ENCODE assay signal across 14 mouse cellular contexts in the genomic region with DNA sequence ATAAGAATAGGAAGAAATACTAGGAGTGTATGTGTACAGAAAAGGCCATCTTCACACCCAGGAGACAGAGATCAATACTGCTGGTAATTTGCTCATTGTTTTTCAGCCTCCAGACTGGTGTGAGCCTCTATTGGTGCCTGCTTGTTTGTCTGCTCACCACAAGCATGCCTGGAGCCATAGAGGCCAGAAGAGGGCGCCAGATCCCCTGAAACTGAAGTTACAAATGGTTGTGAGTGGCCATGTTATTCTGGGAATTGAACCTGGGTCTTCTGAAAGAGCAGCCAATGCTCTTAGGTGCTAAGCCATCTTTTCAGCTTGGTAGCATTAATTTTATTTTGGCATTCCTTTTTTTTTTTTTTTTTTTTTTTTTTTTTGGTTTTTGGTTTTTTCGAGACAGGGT. TPM values are rescaled to one million over a fixed set of nuclear protein-coding genes. Genes with fewer than 3 reads are reported as not detected.
DNase-seq lines count a peak whose midpoint lies in the region; ATAC-seq and TF ChIP-seq lines count a peak whose summit lies in the region.
"Had no signal": no experiment of that assay in that cellular context is flagged by ENCODE, and none has a peak within 500 bp of the region (broad histone marks: within the 10 kb centered on the region; RNA-seq: fewer than 3 reads in every experiment).

No protein-coding gene starts in this region.

- no peak for TF ChIP-seq POLR2A in CH12.LX (IDR thresholded peaks at IDR 0.05; ENCODE audit: low read depth, low read length)

- no peaks in the 10 kb centered on the region for H3K79me2 ChIP-seq in CH12.LX (replicated peaks; ENCODE audit: control insufficient read depth, extremely low read depth, insufficient read depth, poor library complexity, severe bottlenecking)

- no peak for TF ChIP-seq EP300 in CH12.LX (IDR thresholded peaks at IDR 0.05; ENCODE audit: low read length)

- H3K9me3 ChIP-seq in CH12.LX (replicated peaks; ENCODE audit: low read length): no peaks in the 10 kb centered on the region
- H3K9me3 ChIP-seq in midbrain, embryonic 13.5 days: no peaks in the 10 kb centered on the region
- H3K9me3 ChIP-seq: embryonic facial prominence, embryonic 10.5 days; heart, embryonic 10.5 days; megakaryocyte, embryonic 14.5 days had no signal

- no peak for ATAC-seq in midbrain, embryonic 13.5 days

- dilution Hi-C loops in CH12.LX (cut with MboI; ENCODE audit: extremely low pct_ligation_motif_present, extremely low pct_unique_long_range_greater_than_20kb, low sequenced_read_pairs): no loop called here

- H3K4me3 ChIP-seq in layer of hippocampus, adult 2 months: no peak overlapping the region
- H3K4me3 ChIP-seq in CH12.LX (replicated peaks in 1 of 3; ENCODE audit: low read depth in 2 of 3, low read length in 2 of 3, poor library complexity in 1 of 3): no peak overlapping the region
- no peak overlapping the region for H3K4me3 ChIP-seq in midbrain, embryonic 13.5 days (replicated peaks)
- H3K4me3 ChIP-seq: embryonic facial prominence, embryonic 10.5 days; heart, embryonic 10.5 days; megakaryocyte, embryonic 14.5 days; myocyte had no signal

- no peak for TF ChIP-seq RAD21 in CH12.LX (IDR thresholded peaks at IDR 0.05; ENCODE audit: low read depth, low read length)

- no peaks in the 10 kb centered on the region for H3K4me1 ChIP-seq in CH12.LX (ENCODE audit: control insufficient read depth in 1 of 2, insufficient read depth in 2 of 2)
- H3K4me1 ChIP-seq in midbrain, embryonic 13.5 days (replicated peaks): no peaks in the 10 kb centered on the region
- H3K4me1 ChIP-seq: embryonic facial prominence, embryonic 10.5 days; heart, embryonic 10.5 days; megakaryocyte, embryonic 14.5 days had no signal

- no peak overlapping the region for H3K27ac ChIP-seq in layer of hippocampus, adult 2 months
- no peak overlapping the region for H3K27ac ChIP-seq in CH12.LX (ENCODE audit: insufficient read depth, low read depth)
- H3K27ac ChIP-seq in midbrain, embryonic 13.5 days: no peak overlapping the region
- H3K27ac ChIP-seq: embryonic facial prominence, embryonic 10.5 days; heart, embryonic 10.5 days had no signal

- H3K4me2 ChIP-seq in CH12.LX (ENCODE audit: insufficient read depth, low read depth, poor library complexity, severe bottlenecking): no peak overlapping the region
- H3K4me2 ChIP-seq in midbrain, embryonic 13.5 days (replicated peaks): no peak overlapping the region

- H3K27me3 ChIP-seq in CH12.LX (replicated peaks): no peaks in the 10 kb centered on the region
- no peaks in the 10 kb centered on the region for H3K27me3 ChIP-seq in midbrain, embryonic 13.5 days

- H3K36me3 ChIP-seq in CH12.LX (replicated peaks in 1 of 2; ENCODE audit: control insufficient read depth in 1 of 2, insufficient read depth in 1 of 2, low read length in 1 of 2): no peaks in the 10 kb centered on the region
- no peaks in the 10 kb centered on the region for H3K36me3 ChIP-seq in midbrain, embryonic 13.5 days
- H3K36me3 ChIP-seq: embryonic facial prominence, embryonic 10.5 days; heart, embryonic 10.5 days had no signal

- 23% methylated on average over 1 of the region's 2 CpGs for WGBS in midbrain, embryonic 13.5 days

- no peak for DNase-seq in layer of hippocampus, adult 2 months (ENCODE audit: low spot score in 2 of 2)
- no peak for DNase-seq in layer of hippocampus, adult 9-11 months
- DNase-seq in CH12.LX (ENCODE audit: extremely low read depth): peak; percentile 9
- peak; percentile 54 for DNase-seq in R1 (ENCODE audit: low read depth, low spot score)
- peak; percentile 3 for DNase-seq in thymus, postnatal 0 days (ENCODE audit: low spot score)
- no peak for DNase-seq in lung, postnatal 36 days
- DNase-seq: cerebellum, adult 8-10 months; kidney, adult 11 months; right cerebral cortex, postnatal 4 days had no signal

- peak; percentile 37 for TF ChIP-seq CTCF in layer of hippocampus, adult 2 months (conservative IDR thresholded peaks at IDR 0.05)
- peak in 1 of 2 experiments; percentile 19; a peak in 2 of 4 replicates for TF ChIP-seq CTCF in CH12.LX (conservative IDR thresholded peaks at IDR 0.05 in 1 of 2, IDR thresholded peaks at IDR 0.05 in 1 of 2; ENCODE audit: low read depth in 2 of 2, low read length in 2 of 2)

- in situ Hi-C loops in CH12.LX (cut with MboI; ENCODE audit: low pct_ligation_motif_present, low pct_unique_long_range_greater_than_20kb, low sequenced_read_pairs): loop anchor here (10.0 kb wide), 1 partner anchor 163 kb away; no protein-coding TSS in a partner anchor

- H3K9ac ChIP-seq in CH12.LX (ENCODE audit: insufficient read depth, low read depth): no peak overlapping the region
- H3K9ac ChIP-seq in midbrain, embryonic 13.5 days (replicated peaks): no peak overlapping the region

TF ChIP-seq in CH12.LX, 34 proteins besides CTCF, POLR2A, EP300 and RAD21:
- no peak for TF ChIP-seq MXI1 (IDR thresholded peaks at IDR 0.05; ENCODE audit: low read depth, low read length)
- no peak for TF ChIP-seq ELF1 (IDR thresholded peaks at IDR 0.05; ENCODE audit: low read depth, low read length)
- TF ChIP-seq SMC3 (IDR thresholded peaks at IDR 0.05; ENCODE audit: low read depth, low read length): no peak
- no peak for TF ChIP-seq ZKSCAN1 (IDR thresholded peaks at IDR 0.05; ENCODE audit: borderline replicate concordance, low read depth, low read length)
- TF ChIP-seq ZC3H11A (IDR thresholded peaks at IDR 0.05; ENCODE audit: low read depth, low read length): no peak
- TF ChIP-seq TCF12 (IDR thresholded peaks at IDR 0.05; ENCODE audit: low read depth, low read length): no peak
- TF ChIP-seq E2F4 (IDR thresholded peaks at IDR 0.05; ENCODE audit: insufficient replicate concordance, low read depth, low read length): no peak
- no peak for TF ChIP-seq JUND (conservative IDR thresholded peaks at IDR 0.05; ENCODE audit: low read depth, low read length)
- TF ChIP-seq SIN3A (IDR thresholded peaks at IDR 0.05; ENCODE audit: low read length): no peak
- TF ChIP-seq ZMIZ1 (IDR thresholded peaks at IDR 0.05; ENCODE audit: low read depth, low read length): no peak
- no peak for TF ChIP-seq USF1 (IDR thresholded peaks at IDR 0.05; ENCODE audit: low read depth, low read length)
- TF ChIP-seq CHD1 (IDR thresholded peaks at IDR 0.05; ENCODE audit: low read depth, low read length): no peak
- TF ChIP-seq NELFE (IDR thresholded peaks at IDR 0.05; ENCODE audit: low read depth, low read length): no peak
- TF ChIP-seq KAT2A (IDR thresholded peaks at IDR 0.05; ENCODE audit: insufficient replicate concordance, low read length): no peak
- no peak for TF ChIP-seq CHD2 (IDR thresholded peaks at IDR 0.05; ENCODE audit: low read length)
- no peak for TF ChIP-seq USF2 (conservative IDR thresholded peaks at IDR 0.05; ENCODE audit: low read depth, low read length)
- TF ChIP-seq POLR2AphosphoS2 (IDR thresholded peaks at IDR 0.05; ENCODE audit: low read depth, low read length): no peak
- no peak for TF ChIP-seq NRF1 (IDR thresholded peaks at IDR 0.05; ENCODE audit: low read depth, low read length)
- no peak for TF ChIP-seq TBP (conservative IDR thresholded peaks at IDR 0.05; ENCODE audit: low read depth, low read length)

RNA-seq across cellular contexts. Expression of gene Zcchc12, which starts 25.7 kb away (rescaled TPM):
- total RNA-seq in layer of hippocampus, adult 2 months (2021): 10 to 100 TPM; 42.5 to 43.5 TPM
- total RNA-seq in CH12.LX (2012; rRNA removed) (not detected in 2 replicates), CH12.LX (2014; rRNA removed) (not detected in 2 replicates)
- not detected in 2 replicates for polyA plus RNA-seq in CH12.LX (2012; ENCODE audit: insufficient read length, low read depth)
- 3.4 and 3.5 TPM in 2 replicates for polyA plus RNA-seq in thymus, postnatal 0 days (2015; fragmentation: Nextera tagmentation; extraction: Ambion mirVana)
- polyA plus RNA-seq in midbrain, embryonic 13.5 days (2015; fragmentation: Nextera tagmentation; extraction: Ambion mirVana): 225 and 240 TPM in 2 replicates

Comparison
In these comparisons a context has a peak if more than half of its experiments do, and no peak if none do; other contexts are left out.
1. DNase-seq: peak in CH12.LX (single experiment), R1 (single experiment) and thymus, postnatal 0 days (single experiment); none in layer of hippocampus, adult 2 months (0 of 2), layer of hippocampus, adult 9-11 months (single experiment) and lung, postnatal 36 days (single experiment).
2. RNA of gene Zcchc12, which starts 25.7 kb away (polyA plus RNA-seq): 225 to 240 TPM in midbrain, embryonic 13.5 days; 3.4 to 3.5 TPM in thymus, postnatal 0 days and not detected in CH12.LX; every median in the first group is over 10 times any median in the second.